ENCODE assay signal across 10 mouse cellular contexts in the genomic region with DNA sequence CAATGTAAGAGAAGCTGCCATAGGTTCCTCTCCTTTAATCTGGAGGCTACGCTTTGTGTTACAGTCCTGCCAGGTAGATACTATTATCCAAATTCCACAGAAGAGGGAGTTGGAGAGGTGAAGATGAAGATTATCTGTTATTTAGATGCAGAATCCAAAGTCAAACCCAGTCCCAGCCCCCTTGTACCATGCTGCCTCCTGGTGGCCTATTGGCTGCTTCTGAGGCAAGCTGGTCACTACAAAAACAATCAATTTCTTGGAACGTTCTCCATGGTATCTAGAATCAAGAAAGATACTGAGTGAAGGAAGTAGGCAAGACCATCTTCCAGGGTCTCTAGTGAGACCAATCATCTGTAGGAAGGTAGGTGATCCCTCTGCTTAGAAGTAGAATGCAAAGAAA. TPM values are rescaled to one million over a fixed set of nuclear protein-coding genes. Genes with fewer than 3 reads are reported as not detected.
DNase-seq lines count a peak whose midpoint lies in the region; ATAC-seq and TF ChIP-seq lines count a peak whose summit lies in the region.
"Had no signal": no experiment of that assay in that cellular context is flagged by ENCODE, and none has a peak within 500 bp of the region (broad histone marks: within the 10 kb centered on the region; RNA-seq: fewer than 3 reads in every experiment).

No protein-coding gene starts in this region.

- H3K27ac ChIP-seq in liver, embryonic 12.5 days: no peak overlapping the region
- H3K27ac ChIP-seq in cortical plate, adult 2 months (ENCODE audit: insufficient read depth, low read length): no peak overlapping the region
- H3K27ac ChIP-seq in stomach, postnatal 0 days (replicated peaks): no peak overlapping the region
- H3K27ac ChIP-seq in forebrain, embryonic 14.5 days (ENCODE audit: low read depth, low read length): no peak overlapping the region
- H3K27ac ChIP-seq in midbrain, embryonic 15.5 days: no peak overlapping the region
- H3K27ac ChIP-seq: neural tube, embryonic 13.5 days had no signal

- 0 out of 2 replicates have a peak, but pooled peaks have one; percentile 5 for TF ChIP-seq CTCF in cortical plate, adult 2 months (IDR thresholded peaks at IDR 0.05; ENCODE audit: extremely low read depth, insufficient read depth, low read length)
- peak; percentile 71 for TF ChIP-seq CTCF in stomach, postnatal 0 days (IDR thresholded peaks at IDR 0.05; ENCODE audit: low read depth)

- no peaks in the 10 kb centered on the region for H3K36me3 ChIP-seq in liver, embryonic 12.5 days
- no peaks in the 10 kb centered on the region for H3K36me3 ChIP-seq in stomach, postnatal 0 days (ENCODE audit: control insufficient read depth, insufficient read depth, low read length)
- no peaks in the 10 kb centered on the region for H3K36me3 ChIP-seq in forebrain, embryonic 14.5 days (ENCODE audit: control insufficient read depth, insufficient read depth, low read length)
- no peaks in the 10 kb centered on the region for H3K36me3 ChIP-seq in midbrain, embryonic 15.5 days (replicated peaks)
- H3K36me3 ChIP-seq: neural tube, embryonic 13.5 days had no signal

- WGBS in liver, embryonic 12.5 days (ENCODE audit: insufficient replicate concordance): 41% methylated on average over 2 of the region's 2 CpGs
- 59% methylated on average over 2 of the region's 2 CpGs for WGBS in stomach, postnatal 0 days
- WGBS in forebrain, embryonic 14.5 days: 73% methylated on average over 2 of the region's 2 CpGs
- 77% methylated on average over 2 of the region's 2 CpGs for WGBS in midbrain, embryonic 15.5 days

- H3K9ac ChIP-seq in liver, embryonic 12.5 days: no peak overlapping the region
- H3K9ac ChIP-seq in stomach, postnatal 0 days (ENCODE audit: low read length): no peak overlapping the region
- H3K9ac ChIP-seq in forebrain, embryonic 14.5 days (ENCODE audit: low read length): no peak overlapping the region
- H3K9ac ChIP-seq in midbrain, embryonic 15.5 days: no peak overlapping the region
- H3K9ac ChIP-seq: neural tube, embryonic 13.5 days had no signal

- no peak for TF ChIP-seq EP300 in stomach, postnatal 0 days (optimal IDR thresholded peaks at IDR 0.05)

- H3K9me3 ChIP-seq in liver, embryonic 12.5 days (replicated peaks): no peaks in the 10 kb centered on the region
- no peaks in the 10 kb centered on the region for H3K9me3 ChIP-seq in stomach, postnatal 0 days (ENCODE audit: control insufficient read depth, low read length)
- H3K9me3 ChIP-seq in forebrain, embryonic 14.5 days (replicated peaks; ENCODE audit: control insufficient read depth, low read length): no peaks in the 10 kb centered on the region
- H3K9me3 ChIP-seq in midbrain, embryonic 15.5 days: no peaks in the 10 kb centered on the region
- H3K9me3 ChIP-seq: neural tube, embryonic 13.5 days had no signal

- no peak for TF ChIP-seq POLR2A in cortical plate, adult 2 months (IDR thresholded peaks at IDR 0.05; ENCODE audit: extremely low read depth, insufficient read depth, low read length)

- no peak overlapping the region for H3K4me2 ChIP-seq in liver, embryonic 12.5 days
- no peak overlapping the region for H3K4me2 ChIP-seq in stomach, postnatal 0 days (replicated peaks; ENCODE audit: low read depth)
- no peak overlapping the region for H3K4me2 ChIP-seq in forebrain, embryonic 14.5 days (ENCODE audit: low read length)
- H3K4me2 ChIP-seq in midbrain, embryonic 15.5 days: no peak overlapping the region
- H3K4me2 ChIP-seq: neural tube, embryonic 13.5 days had no signal

- H3K4me3 ChIP-seq in liver, embryonic 12.5 days: no peak overlapping the region
- no peak overlapping the region for H3K4me3 ChIP-seq in cortical plate, adult 2 months (ENCODE audit: insufficient read depth, low read length)
- H3K4me3 ChIP-seq in stomach, postnatal 0 days (ENCODE audit: low read depth, low read length): no peak overlapping the region
- H3K4me3 ChIP-seq in forebrain, embryonic 14.5 days (ENCODE audit: low read depth, low read length): no peak overlapping the region
- H3K4me3 ChIP-seq in midbrain, embryonic 15.5 days: no peak overlapping the region
- H3K4me3 ChIP-seq: neural tube, embryonic 13.5 days had no signal

- no peaks in the 10 kb centered on the region for H3K4me1 ChIP-seq in liver, embryonic 12.5 days
- H3K4me1 ChIP-seq in cortical plate, adult 2 months (ENCODE audit: control insufficient read depth, insufficient read depth, low read length): no peaks in the 10 kb centered on the region
- no peaks in the 10 kb centered on the region for H3K4me1 ChIP-seq in stomach, postnatal 0 days (replicated peaks; ENCODE audit: control insufficient read depth, insufficient read depth)
- no peaks in the 10 kb centered on the region for H3K4me1 ChIP-seq in forebrain, embryonic 14.5 days (ENCODE audit: control insufficient read depth, insufficient read depth, low read length)
- no peaks in the 10 kb centered on the region for H3K4me1 ChIP-seq in midbrain, embryonic 15.5 days
- H3K4me1 ChIP-seq: neural tube, embryonic 13.5 days had no signal

- peaks cover 9% of the 10 kb centered on the region for H3K27me3 ChIP-seq in liver, embryonic 12.5 days (replicated peaks)
- H3K27me3 ChIP-seq in stomach, postnatal 0 days (ENCODE audit: control insufficient read depth, insufficient read depth, low read length): no peaks in the 10 kb centered on the region
- H3K27me3 ChIP-seq in forebrain, embryonic 14.5 days (replicated peaks; ENCODE audit: control insufficient read depth, insufficient read depth, low read length): no peaks in the 10 kb centered on the region
- H3K27me3 ChIP-seq in midbrain, embryonic 15.5 days (replicated peaks): no peaks in the 10 kb centered on the region
- H3K27me3 ChIP-seq: neural tube, embryonic 13.5 days had no signal

- DNase-seq in liver: peak; percentile 57
- peak; percentile 51 for DNase-seq in NIH3T3 (ENCODE audit: low read depth)
- peak; percentile 38 for DNase-seq in stomach, postnatal 0 days (ENCODE audit: low spot score)
- DNase-seq in forebrain, embryonic 14.5 days (ENCODE audit: low spot score): no peak
- no peak for DNase-seq in urinary bladder, postnatal 10 days (ENCODE audit: low spot score)
- DNase-seq: heart, adult 11 months had no signal

- ATAC-seq in liver, embryonic 12.5 days: no peak
- no peak for ATAC-seq in stomach, postnatal 0 days (ENCODE audit: low FRiP score, low TSS enrichment)
- no peak for ATAC-seq in forebrain, embryonic 14.5 days
- no peak for ATAC-seq in midbrain, embryonic 15.5 days (replicated peaks)

RNA-seq across cellular contexts. Expression of a gene that starts 34.2 kb away (rescaled TPM):
- 5.6 and 5.9 TPM in 2 replicates for polyA plus RNA-seq in liver, embryonic 12.5 days (2016; fragmentation: Nextera tagmentation; extraction: Ambion mirVana)
- polyA plus RNA-seq in cortical plate, adult 2 months (2012; rRNA removed): 76.3 and 79.2 TPM in 2 replicates
- polyA plus RNA-seq in stomach, postnatal 0 days (2015; fragmentation: Nextera tagmentation; extraction: Ambion mirVana): 6.7 and 7.5 TPM in 2 replicates
- 167 and 200 TPM in 2 replicates for polyA plus RNA-seq in forebrain, embryonic 14.5 days (2014; fragmentation: Nextera tagmentation; extraction: Ambion mirVana)
- 303 and 331 TPM in 2 replicates for polyA plus RNA-seq in midbrain, embryonic 15.5 days (2015; fragmentation: Nextera tagmentation; extraction: Ambion mirVana)

RNA-seq across cellular contexts. Expression of a gene that starts 40.4 kb away (rescaled TPM):
- polyA plus RNA-seq in liver, embryonic 12.5 days (2016; fragmentation: Nextera tagmentation; extraction: Ambion mirVana): 22.6 and 24.5 TPM in 2 replicates
- 34.8 and 35.8 TPM in 2 replicates for polyA plus RNA-seq in cortical plate, adult 2 months (2012; rRNA removed)
- polyA plus RNA-seq in stomach, postnatal 0 days (2015; fragmentation: Nextera tagmentation; extraction: Ambion mirVana): 14.1 and 14.2 TPM in 2 replicates
- polyA plus RNA-seq in forebrain, embryonic 14.5 days (2014; fragmentation: Nextera tagmentation; extraction: Ambion mirVana): 47.4 and 49.5 TPM in 2 replicates
- 44.7 and 46.5 TPM in 2 replicates for polyA plus RNA-seq in midbrain, embryonic 15.5 days (2015; fragmentation: Nextera tagmentation; extraction: Ambion mirVana)

Comparison
In these comparisons a context has a peak if more than half of its experiments do, and no peak if none do; other contexts are left out.
1. DNase-seq: peak in liver (single experiment), NIH3T3 (single experiment) and stomach, postnatal 0 days (single experiment); none in forebrain, embryonic 14.5 days (single experiment) and urinary bladder, postnatal 10 days (single experiment).